Mouse (Mus musculus) heart, postnatal 36 days (tissue): Measurements from ENCODE around the gene Aifm1. TPM values are rescaled to one million over a fixed set of nuclear protein-coding genes. Genes with fewer than 3 reads are reported as not detected.
A peak's percentile ranks its signal among the peaks of the same experiment; 100 is the strongest.

Experiments
- DNase-seq, 2 experiments: peaks; one replicate each; pipeline ENCODE4 v3.0.0; 2021 to 2022
- intact Hi-C: fragments of 180-260 bp; cut with DNase I; formaldehyde crosslinking; loops from one replicate; pipeline ENCODE4 v1.15.1; 2025
- total RNA-seq, 2 experiments: library from RNA; stranded (reverse); gene quantifications; 2 replicates each; pipeline ENCODE4 v1.2.3; 2021

Gene Aifm1
- total RNA-seq, 2 experiments from 2014 or later = 109 to 116 TPM

GRCm38 (mm10) chrX:48428241-48428640 lies 85.1 kb downstream of the Aifm1 start:
- DNase-seq = peak; percentile 25 to 34
- intact Hi-C loops = no loop called here

- peak in 1 of 2 experiments; percentile 32 for DNase-seq
- intact Hi-C loops = no loop called here
Observed at GRCm38 (mm10) chrX:48425280-48425679, 88.1 kb downstream of the Aifm1 start.

Other genes with a start within 250 kb of the Aifm1 start
- gene Bcorl1, start 172.2 kb downstream of the Aifm1 start, total RNA-seq = 1 to 10 TPM; 7.6 to 8.5 TPM
- 1 to 10 TPM; 5.7 to 6.6 TPM for gene Elf4, start 50.4 kb downstream of the Aifm1 start, total RNA-seq
- under 1 TPM in 1 of 2 experiments, not detected in 1; 0.53 TPM for gene Rab33a, start 5.7 kb upstream of the Aifm1 start, total RNA-seq
- 1 to 10 TPM; 5.2 to 7.5 TPM for gene Zfp280c, start 80.9 kb upstream of the Aifm1 start, total RNA-seq
- gene Slc25a14, start 109.8 kb upstream of the Aifm1 start, total RNA-seq = 1 to 10 TPM; 2.2 to 3.8 TPM
- gene Gpr119, start 160.9 kb upstream of the Aifm1 start, total RNA-seq = not detected
- 1 to 10 TPM; 1.5 to 2.6 TPM for gene Rbmx2, start 181.4 kb upstream of the Aifm1 start, total RNA-seq